Mouse (Mus musculus) cerebellum, adult 2 months (tissue): ENCODE data around the gene Klhl25.

Source experiments
- CTCF ChIP-seq: fragments of 200-500 bp; IDR thresholded peaks from 2 replicates; pipeline ENCODE4 v1.5.1; 2011; ENCODE audit warnings: low read depth, mild to moderate bottlenecking, control low read depth, low read length, moderate library complexity, borderline replicate concordance; ENCODE audit not compliant: insufficient read depth
- POLR2A ChIP-seq: fragments of 200-500 bp; IDR thresholded peaks from 2 replicates; pipeline ENCODE4 v1.6.1; 2011; ENCODE audit warnings: low read length, control low read depth, borderline replicate concordance; ENCODE audit not compliant: insufficient read depth

DNA sequence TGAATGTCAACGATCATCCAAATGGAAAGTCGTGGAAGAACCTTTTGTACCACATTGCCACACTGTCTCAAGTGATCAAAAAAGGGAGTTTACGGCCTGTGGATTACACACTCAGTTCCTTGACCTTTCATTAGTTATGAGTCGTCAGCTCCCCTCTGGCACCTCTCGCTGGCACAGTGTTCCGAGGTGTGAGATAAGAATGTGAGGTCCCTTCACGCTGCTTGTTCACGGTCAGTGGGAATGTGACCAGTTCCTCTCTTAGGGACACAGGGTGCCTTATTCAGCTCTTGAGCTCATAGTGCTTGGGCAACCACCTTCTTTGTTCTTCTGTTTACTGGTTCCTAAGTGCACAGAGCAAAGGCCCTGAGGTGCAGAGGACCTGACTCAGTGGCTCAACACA, 51.4 kb downstream of the Klhl25 start:
- no peak for TF ChIP-seq CTCF
- no peak for TF ChIP-seq POLR2A
